Mouse (Mus musculus): ENCODE results near the gene Crabp2.

DNA sequence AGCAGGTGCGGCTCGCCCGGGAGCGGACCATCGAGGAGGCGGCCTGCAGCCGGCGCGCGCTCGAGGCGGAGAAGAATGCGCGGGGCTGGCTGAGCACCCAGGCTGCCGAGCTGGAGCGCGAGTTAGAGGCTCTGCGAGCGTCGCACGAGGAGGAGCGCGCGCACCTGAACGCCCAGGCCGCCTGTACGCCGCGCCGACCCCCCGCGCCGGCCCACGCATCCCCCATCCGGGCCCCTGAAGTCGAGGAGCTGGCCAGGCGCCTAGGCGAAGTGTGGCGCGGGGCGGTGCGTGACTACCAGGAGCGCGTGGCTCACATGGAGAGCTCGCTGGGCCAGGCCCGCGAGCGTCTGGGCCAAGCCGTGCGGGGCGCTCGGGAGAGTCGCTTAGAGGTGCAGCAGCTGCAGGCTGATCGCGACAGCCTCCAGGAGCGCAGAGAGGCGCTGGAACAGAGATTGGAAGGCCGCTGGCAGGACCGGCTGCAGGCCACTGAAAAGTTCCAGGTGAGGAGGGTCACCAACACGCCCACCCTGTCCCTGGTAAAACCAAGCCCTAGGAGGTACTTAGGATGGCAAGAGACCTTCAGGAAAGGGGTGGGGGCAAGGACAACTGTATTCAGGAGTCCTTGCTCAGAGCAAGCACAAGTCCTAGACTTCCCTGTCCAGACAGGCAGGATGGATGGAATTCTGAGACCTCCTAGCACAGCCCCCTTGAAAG, 23.2 kb downstream of the Crabp2 start:
- TF ChIP-seq POLR2A (IDR thresholded peaks at IDR 0.05; ENCODE audit: low read depth, low read length): no peak
- no peak for TF ChIP-seq CTCF (conservative IDR thresholded peaks at IDR 0.05; ENCODE audit: insufficient read depth, insufficient read length, low read depth, low read length)

All from kidney, adult 2 months (tissue).